Mouse (Mus musculus) spleen, adult 2 months (tissue): Measurements from ENCODE around the gene Fabp7.

Experiments
- CTCF ChIP-seq: fragments of 200-500 bp; IDR thresholded peaks from 2 replicates; pipeline ENCODE4 v1.5.1; 2011; ENCODE audit warnings: mild to moderate bottlenecking, inconsistent platforms; ENCODE audit not compliant: insufficient read depth, insufficient read length, insufficient replicate concordance; ENCODE audit errors: extremely low read depth
- POLR2A ChIP-seq: fragments of 200-500 bp; IDR thresholded peaks from 2 replicates; pipeline ENCODE4 v1.6.1; 2011; ENCODE audit warnings: low read depth, low read length, inconsistent platforms

GRCm38 (mm10) chr10:57819209-57819608 lies 34.5 kb downstream of the Fabp7 start:
- TF ChIP-seq CTCF: no peak
- TF ChIP-seq POLR2A: no peak
